Mouse (Mus musculus) left cerebral cortex, adult 2 months (tissue): ENCODE measurements at regions not wholly inside any gene's neighbourhood (a gene's known extent, or its start where the extent isn't known, plus 50 kb on each side); places are given as distances from the start of the nearest gene placed in this dataset.
"Not testable (repeated sequence)": the region's sequence is repeated elsewhere in the genome, so short reads cannot be mapped to it uniquely, and the experiment has no call there.

ENCODE experiments used
- DNase-seq, 2 experiments: peaks; one replicate each; pipeline ENCODE4 v3.0.0; 2021 to 2022; ENCODE audit warnings: low spot score in 2 of 2, mixed read lengths in 1 of 2; ENCODE audit errors: extremely low spot score in 1 of 2
- H3K27ac ChIP-seq: fragments of 200-600 bp; 2 replicates; pipeline ENCODE4 v1.8.1; 2022
- H3K4me3 ChIP-seq: fragments of 200-600 bp; 2 replicates; pipeline ENCODE4 v1.8.1; 2022
- CTCF ChIP-seq: fragments of 200-600 bp; IDR thresholded peaks from 2 replicates; pipeline ENCODE4 v1.8.1; 2022; ENCODE audit warnings: antibody characterized with exemption, mild to moderate bottlenecking, moderate library complexity
- intact Hi-C: fragments of 180-260 bp; cut with DNase I; formaldehyde crosslinking; loops from one replicate; pipeline ENCODE4 v1.15.1; 2025
- microRNA-seq, 2 experiments: library from miRNA; unstranded; fragments of <30 nt; microRNA quantifications; one replicate each; pipeline ENCODE4 v1.2.0; 2021

GRCm38 (mm10) chr11:16670282-16670681 lies 81.7 kb upstream of the Egfr start:
- no peak for DNase-seq
- intact Hi-C loops = no loop called here
- TF ChIP-seq CTCF = no peak
- Histone ChIP-seq H3K4me3 (no peak overlapping the region), H3K27ac (no peak overlapping the region)

DNA sequence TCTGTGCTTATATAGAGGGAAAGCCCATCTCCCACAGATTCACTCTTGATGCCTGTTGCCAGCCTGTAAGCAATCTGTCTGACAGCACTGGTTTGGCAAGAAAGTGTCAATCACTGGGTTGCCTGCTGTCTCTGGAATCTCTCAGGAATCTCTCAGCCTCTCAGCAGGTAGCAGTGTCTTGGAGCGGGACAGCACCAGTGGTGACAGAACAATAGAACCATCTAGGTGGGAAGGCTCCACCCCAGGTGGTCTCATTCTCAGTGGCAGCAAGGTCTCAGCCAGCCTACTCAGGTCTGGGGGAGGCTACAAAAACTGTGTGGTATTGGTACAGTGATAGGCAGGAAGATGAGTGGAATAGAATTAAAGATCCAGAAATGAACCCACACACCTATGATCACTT lies 76.1 kb upstream of the Egfr start:
- DNase-seq, H3K27ac ChIP-seq, intact Hi-C loops, H3K4me3 ChIP-seq: not testable (repeated sequence)

DNA sequence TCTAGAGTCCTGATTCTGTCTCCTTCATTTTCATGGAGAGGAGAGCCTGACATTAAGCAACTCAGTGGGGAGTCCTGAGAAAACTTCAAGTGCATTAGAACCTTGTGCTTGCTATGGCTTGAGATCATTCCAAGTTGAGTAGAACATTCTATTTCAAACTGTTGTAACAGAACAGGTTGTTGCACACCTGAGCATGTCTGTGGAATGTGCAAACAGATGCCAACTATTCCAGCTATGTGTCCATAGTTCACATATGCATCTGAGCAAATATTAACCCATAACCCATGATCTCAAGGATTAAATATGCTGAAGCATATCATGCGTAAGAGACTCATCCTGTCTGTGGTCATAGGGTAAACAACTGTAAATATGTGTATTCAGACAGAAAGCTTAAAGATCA lies 68.5 kb upstream of the Egfr start:
- H3K27ac ChIP-seq = no peak overlapping the region
- no peak for TF ChIP-seq CTCF
- intact Hi-C loops = no loop called here
- H3K4me3 ChIP-seq = no peak overlapping the region
- no peak for DNase-seq

GRCm38 (mm10) chr11:16695596-16695995 lies 56.4 kb upstream of the Egfr start:
- Histone ChIP-seq H3K4me3 (no peak overlapping the region), H3K27ac (no peak overlapping the region)
- no peak for TF ChIP-seq CTCF
- intact Hi-C loops = no loop called here
- no peak for DNase-seq

DNA sequence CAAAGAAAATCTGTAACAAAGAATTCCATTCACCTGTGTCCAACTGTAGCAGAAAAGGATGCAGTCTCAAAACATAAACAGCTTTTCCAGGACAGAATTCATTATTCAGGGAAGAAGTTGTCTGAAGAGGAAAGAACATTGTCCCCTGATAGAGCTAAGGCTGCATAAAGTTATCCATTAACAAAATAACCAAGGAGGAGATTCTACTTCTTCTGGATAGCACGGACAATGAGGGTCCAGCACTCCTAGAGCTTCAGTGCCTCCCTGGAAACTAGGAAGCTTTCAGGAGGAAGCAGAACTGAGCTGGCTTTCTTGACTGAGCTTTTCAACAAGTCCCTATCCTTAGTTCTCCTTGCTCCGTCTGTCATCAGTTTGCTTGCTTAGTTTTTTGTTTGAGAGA lies 55.2 kb upstream of the Egfr start:
- DNase-seq = no peak
- Histone ChIP-seq H3K27ac (no peak overlapping the region), H3K4me3 (no peak overlapping the region)
- intact Hi-C loops = no loop called here
- no peak for TF ChIP-seq CTCF

- DNase-seq = no peak
- H3K4me3 ChIP-seq = no peak overlapping the region
- TF ChIP-seq CTCF = no peak
- intact Hi-C loops = no loop called here
- H3K27ac ChIP-seq = no peak overlapping the region
Measured at GRCm38 (mm10) chr11:16701826-16702225, 50.2 kb upstream of the Egfr start.

Small RNA genes lying in the stretch of these regions (microRNA-seq; reads per million reads assigned to microRNA genes)
- gene Gm24714 = 0 reads per million in 2 experiments
